Mouse (Mus musculus) kidney, adult 11 months (tissue): ENCODE measurements around the gene Pnkp.

Experiments
- DNase-seq: peaks from one replicate; pipeline ENCODE4 v3.0.0; 2022

Pnkp gene

GRCm38 (mm10) chr7:44828706-44829105 lies 28.2 kb upstream of the Pnkp start:
- no peak for DNase-seq

GRCm38 (mm10) chr7:44832763-44833162 lies 24.2 kb upstream of the Pnkp start:
- DNase-seq, result no peak

- no peak for DNase-seq
Observed at GRCm38 (mm10) chr7:44835373-44836015, 21.4 kb upstream of the Pnkp start.

GRCm38 (mm10) chr7:44836016-44836404 lies 20.9 kb upstream of the Pnkp start:
- DNase-seq, result no peak

- no peak for DNase-seq
Observed at GRCm38 (mm10) chr7:44836423-44837053, 20.4 kb upstream of the Pnkp start.

- DNase-seq, result no peak
Observed at GRCm38 (mm10) chr7:44838073-44838472, 18.9 kb upstream of the Pnkp start.

GRCm38 (mm10) chr7:44839171-44839490 lies 17.8 kb upstream of the Pnkp start:
- no peak for DNase-seq

GRCm38 (mm10) chr7:44839491-44840191 lies 17.3 kb upstream of the Pnkp start:
- DNase-seq, result no peak

GRCm38 (mm10) chr7:44840426-44840825 lies 16.5 kb upstream of the Pnkp start:
- no peak for DNase-seq

GRCm38 (mm10) chr7:44841825-44842463 lies 15.0 kb upstream of the Pnkp start:
- DNase-seq, result no peak

- DNase-seq, result no peak
Observed at GRCm38 (mm10) chr7:44845006-44845405, 11.9 kb upstream of the Pnkp start.

GRCm38 (mm10) chr7:44846804-44847203 lies 10.1 kb upstream of the Pnkp start:
- no peak for DNase-seq

- peak; percentile 44 for DNase-seq
Observed at GRCm38 (mm10) chr7:44847772-44848171, 9.2 kb upstream of the Pnkp start.

GRCm38 (mm10) chr7:44848561-44849415 lies 8.2 kb upstream of the Pnkp start, which contains the start of the genes Akt1s1 and Tbc1d17:
Akt1s1 (plus strand) TSS chr7:44848991.
Tbc1d17 (minus strand) TSS chr7:44849079.
- peak; percentile 100 for DNase-seq

GRCm38 (mm10) chr7:44849416-44850111 lies 7.4 kb upstream of the Pnkp start:
- peak; percentile 93 for DNase-seq

GRCm38 (mm10) chr7:44850146-44850545 lies 6.8 kb upstream of the Pnkp start:
- DNase-seq, result no peak

- no peak for DNase-seq
Observed at GRCm38 (mm10) chr7:44850789-44851624, 5.9 kb upstream of the Pnkp start.

GRCm38 (mm10) chr7:44851625-44852234 lies 5.2 kb upstream of the Pnkp start:
- no peak for DNase-seq

- DNase-seq, result no peak
Observed at GRCm38 (mm10) chr7:44852259-44853027, 4.5 kb upstream of the Pnkp start.

- no peak for DNase-seq
Observed at GRCm38 (mm10) chr7:44853065-44853464, 3.9 kb upstream of the Pnkp start.
